Mouse (Mus musculus): Measurements from ENCODE around the gene Gm20388.
"Not testable (repeated sequence)": the region's sequence is repeated elsewhere in the genome, so short reads cannot be mapped to it uniquely, and the experiment has no call there.

Gm20388 gene

GRCm38 (mm10) chr8:123801538-123801937 lies 3890.9 kb downstream of the Gm20388 start:
- DNase-seq (ENCODE audit: low spot score): no peak

GRCm38 (mm10) chr8:123803639-123804038 lies 3893.0 kb downstream of the Gm20388 start:
- no peak for DNase-seq (ENCODE audit: low spot score)

GRCm38 (mm10) chr8:123804586-123804985 lies 3893.9 kb downstream of the Gm20388 start:
- no peak for DNase-seq (ENCODE audit: low spot score)

- no peak for DNase-seq (ENCODE audit: low spot score)
These were observed 3894.6 kb downstream of the Gm20388 start for GRCm38 (mm10) chr8:123805209-123805717.

GRCm38 (mm10) chr8:123805718-123806373 lies 3895.2 kb downstream of the Gm20388 start, which contains the start of gene Rab4a:
Gene Rab4a (plus strand): TSS chr8:123805985.
- peak; percentile 81 for DNase-seq (ENCODE audit: low spot score)

GRCm38 (mm10) chr8:123806374-123806935 lies 3895.8 kb downstream of the Gm20388 start:
- no peak for DNase-seq (ENCODE audit: low spot score)

- no peak for DNase-seq (ENCODE audit: low spot score)
These were observed 3896.4 kb downstream of the Gm20388 start for GRCm38 (mm10) chr8:123807024-123807431.

GRCm38 (mm10) chr8:123807852-123808573 lies 3897.4 kb downstream of the Gm20388 start:
- DNase-seq (ENCODE audit: low spot score): no peak

GRCm38 (mm10) chr8:123808671-123809070 lies 3898.0 kb downstream of the Gm20388 start:
- DNase-seq (ENCODE audit: low spot score): no peak

- not testable (repeated sequence) for DNase-seq (ENCODE audit: low spot score)
These were observed 3898.7 kb downstream of the Gm20388 start for GRCm38 (mm10) chr8:123809342-123809741.

GRCm38 (mm10) chr8:123812227-123812626 lies 3901.6 kb downstream of the Gm20388 start:
- DNase-seq (ENCODE audit: low spot score): no peak

- DNase-seq (ENCODE audit: low spot score): no peak
These were observed 3902.7 kb downstream of the Gm20388 start for GRCm38 (mm10) chr8:123813173-123813891.

- no peak for DNase-seq (ENCODE audit: low spot score)
These were observed 3903.2 kb downstream of the Gm20388 start for GRCm38 (mm10) chr8:123813892-123814266.

GRCm38 (mm10) chr8:123815325-123815724 lies 3904.7 kb downstream of the Gm20388 start:
- no peak for DNase-seq (ENCODE audit: low spot score)

- no peak for DNase-seq (ENCODE audit: low spot score)
These were observed 3906.3 kb downstream of the Gm20388 start for GRCm38 (mm10) chr8:123816939-123817338.

- no peak for DNase-seq (ENCODE audit: low spot score)
These were observed 3907.1 kb downstream of the Gm20388 start for GRCm38 (mm10) chr8:123817747-123818146.

GRCm38 (mm10) chr8:123819683-123820610 lies 3909.3 kb downstream of the Gm20388 start:
- DNase-seq (ENCODE audit: low spot score): no peak

- no peak for DNase-seq (ENCODE audit: low spot score)
These were observed 3910.1 kb downstream of the Gm20388 start for GRCm38 (mm10) chr8:123820780-123821179.

- DNase-seq (ENCODE audit: low spot score): no peak
These were observed 3912.5 kb downstream of the Gm20388 start for GRCm38 (mm10) chr8:123823111-123823510.

- DNase-seq (ENCODE audit: low spot score): no peak
These were observed 3913.0 kb downstream of the Gm20388 start for GRCm38 (mm10) chr8:123823532-123824123.

GRCm38 (mm10) chr8:123826001-123826400 lies 3915.4 kb downstream of the Gm20388 start:
- no peak for DNase-seq (ENCODE audit: low spot score)

Data from urinary bladder, postnatal 25 days (tissue).